Mouse (Mus musculus): ENCODE data around the gene Irf8.

- TF ChIP-seq GATA1 (IDR thresholded peaks at IDR 0.05; ENCODE audit: borderline replicate concordance, low read length) (no peak), FLI1 (IDR thresholded peaks at IDR 0.05; ENCODE audit: low read length) (no peak)
Observed at GRCm38 (mm10) chr8:120758005-120758404, 21.8 kb downstream of the Irf8 start.

Measured in megakaryocyte, embryonic 14.5 days (primary cell).